Mouse (Mus musculus): Measurements from ENCODE around the gene Gjb2.
"Not testable (repeated sequence)": the region's sequence is repeated elsewhere in the genome, so short reads cannot be mapped to it uniquely, and the experiment has no call there.

Gene Gjb2

DNA sequence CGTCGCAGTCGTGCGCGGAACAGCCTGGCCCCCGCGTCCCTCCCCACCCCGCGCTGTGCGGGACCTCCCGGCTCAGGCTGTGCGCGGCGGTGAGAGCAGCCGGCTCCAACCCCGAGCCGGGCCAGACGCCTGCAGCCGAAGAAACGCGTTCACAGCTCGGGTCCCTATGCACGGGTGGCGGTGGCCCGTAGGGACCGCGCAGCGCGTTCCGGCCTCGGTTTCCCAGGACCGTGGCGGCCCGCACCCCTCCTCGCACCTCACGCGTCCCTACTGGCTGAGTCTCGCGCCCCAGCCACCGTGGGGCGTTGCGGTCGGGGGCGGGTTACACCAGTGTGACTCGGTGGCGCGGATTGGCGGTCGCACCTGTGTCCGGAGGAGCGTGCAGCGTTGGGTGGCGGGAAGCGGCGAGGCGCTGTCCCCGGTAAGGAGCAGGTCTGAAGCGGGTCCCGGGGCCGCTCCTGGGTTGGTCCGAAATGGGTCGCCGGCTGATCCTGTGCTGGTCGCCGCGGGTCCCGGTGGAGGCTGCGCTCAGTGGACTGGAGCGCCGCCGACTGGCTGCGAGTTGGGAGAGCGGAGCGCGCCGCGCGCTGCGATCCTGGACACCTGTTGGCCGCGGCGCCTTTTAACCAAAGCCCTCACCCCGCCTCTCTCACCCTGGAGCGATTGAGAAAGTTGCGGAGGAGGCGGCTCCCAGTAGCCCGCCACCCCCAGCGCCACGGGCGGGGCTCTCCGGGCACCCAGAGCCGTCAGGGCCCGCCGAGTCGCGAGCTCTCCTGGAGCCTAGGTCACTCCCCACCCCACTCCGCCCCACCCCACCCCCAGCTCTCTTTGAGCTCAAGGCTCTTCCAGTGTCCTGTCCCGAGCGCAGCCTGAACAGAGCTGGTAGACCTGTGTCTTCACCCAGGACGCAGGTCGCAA, at the start of gene Gjb2:
Gene Gjb2, minus strand, starts transcription at position 597 of the 918 bp plus-strand sequence.
- no peak for DNase-seq

DNA sequence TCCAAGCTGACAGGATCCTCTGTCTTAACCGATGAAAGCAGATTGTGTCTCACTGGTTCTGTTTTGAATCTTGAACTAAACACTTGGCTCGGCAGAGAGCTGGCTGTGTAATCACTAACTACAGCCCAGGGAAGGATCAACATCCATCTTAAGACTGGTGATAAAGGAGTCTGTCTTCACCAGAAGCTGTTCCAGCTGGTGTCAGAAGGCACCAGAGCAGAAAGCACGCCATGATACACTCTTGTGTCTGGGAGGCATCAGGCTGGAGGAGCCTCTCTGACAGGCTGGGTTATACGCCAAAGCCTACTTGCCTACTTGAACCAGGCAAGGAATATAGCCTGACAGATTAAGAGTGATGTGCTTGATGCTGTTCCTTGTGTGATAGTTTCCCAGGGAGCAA, 41.2 kb upstream of the Gjb2 start:
- no peak for DNase-seq

DNA sequence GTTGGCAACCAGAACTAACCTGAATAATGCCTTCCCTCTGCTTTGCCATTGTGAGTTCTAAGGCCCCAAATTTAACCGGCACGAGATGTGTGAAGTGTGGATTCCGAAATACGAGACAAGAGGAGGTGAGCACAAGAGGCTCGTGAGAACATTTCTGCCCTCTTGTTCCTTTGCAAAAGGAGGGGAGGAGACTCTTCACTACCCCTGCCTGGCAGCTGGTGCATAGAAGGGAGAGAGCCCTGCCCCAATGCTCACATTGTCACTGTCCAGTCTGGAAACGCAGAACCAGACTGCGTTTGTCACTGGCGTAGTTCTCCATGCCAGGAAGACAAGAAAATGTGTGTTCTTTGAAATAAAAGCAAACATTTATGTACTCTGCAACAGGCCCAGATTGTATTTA, 30.8 kb upstream of the Gjb2 start:
- DNase-seq = no peak

DNA sequence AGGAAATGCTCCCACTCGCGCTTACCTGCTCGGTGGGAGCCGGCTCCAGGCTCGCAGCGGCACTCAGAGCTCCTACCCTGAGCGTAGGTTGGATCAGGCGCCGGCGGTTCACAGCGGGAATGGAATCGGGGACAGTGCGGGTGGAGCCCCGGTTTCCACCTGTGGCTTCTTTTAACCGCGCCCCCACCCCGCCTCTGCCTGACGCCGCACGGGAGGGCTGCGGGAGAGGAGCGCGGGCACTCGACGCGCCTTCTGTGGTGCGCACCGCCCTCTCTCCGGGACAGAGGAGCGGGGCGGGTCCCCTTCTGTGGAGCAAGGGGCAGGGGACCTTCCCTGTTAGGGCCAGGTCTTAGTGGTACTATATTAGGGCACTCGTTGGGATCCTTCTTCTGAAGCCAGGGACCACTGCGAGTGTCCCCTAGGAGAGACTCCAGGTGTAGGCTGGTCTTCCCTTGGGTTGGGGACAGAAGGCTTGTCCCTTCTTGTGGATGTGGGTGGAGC, 28.7 kb upstream of the Gjb2 start, which contains the start of gene Gjb6:
Gene Gjb6, minus strand, starts transcription at position 451 of the 501 bp plus-strand sequence.
- no peak for DNase-seq

DNA sequence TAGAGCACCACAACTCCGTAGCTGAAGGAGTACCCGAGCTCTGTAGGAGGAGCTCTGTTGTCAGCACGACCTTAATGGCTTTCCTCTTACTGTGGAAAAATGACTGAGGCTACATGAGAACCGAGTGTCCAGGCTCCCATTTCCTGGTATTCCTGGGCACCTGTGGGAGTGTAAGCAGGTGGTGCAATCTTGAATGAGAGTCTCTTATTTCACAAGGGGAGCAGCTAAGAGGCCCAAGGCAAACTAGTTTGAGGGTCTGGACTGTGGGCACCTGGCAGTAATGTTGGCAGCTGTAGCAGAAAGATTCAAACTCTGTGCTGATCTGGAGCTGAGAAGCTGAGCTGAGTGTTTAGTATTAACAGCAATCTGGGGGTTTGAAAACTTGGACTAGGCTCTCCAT, 22.9 kb upstream of the Gjb2 start:
- DNase-seq = no peak

DNA sequence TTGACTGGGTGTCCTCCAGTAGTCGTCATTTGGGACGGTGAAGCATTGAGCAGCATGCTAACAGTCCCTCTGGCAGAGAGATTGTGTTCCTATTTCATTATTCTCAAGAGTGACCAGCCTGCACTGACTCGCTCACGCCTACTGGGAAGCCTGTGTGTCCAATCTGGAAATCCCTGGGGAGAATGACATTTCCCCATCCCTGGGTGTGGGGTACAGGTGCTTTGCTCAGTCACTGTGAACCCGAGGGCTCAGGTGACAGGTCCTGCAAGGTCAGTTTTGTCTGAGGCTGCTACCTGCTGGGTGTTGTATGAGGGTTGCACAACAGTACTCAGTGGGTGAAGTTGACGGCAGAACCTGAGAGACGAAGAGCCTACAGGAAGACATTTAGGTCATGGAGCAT, 17.8 kb upstream of the Gjb2 start:
- DNase-seq = no peak

DNA sequence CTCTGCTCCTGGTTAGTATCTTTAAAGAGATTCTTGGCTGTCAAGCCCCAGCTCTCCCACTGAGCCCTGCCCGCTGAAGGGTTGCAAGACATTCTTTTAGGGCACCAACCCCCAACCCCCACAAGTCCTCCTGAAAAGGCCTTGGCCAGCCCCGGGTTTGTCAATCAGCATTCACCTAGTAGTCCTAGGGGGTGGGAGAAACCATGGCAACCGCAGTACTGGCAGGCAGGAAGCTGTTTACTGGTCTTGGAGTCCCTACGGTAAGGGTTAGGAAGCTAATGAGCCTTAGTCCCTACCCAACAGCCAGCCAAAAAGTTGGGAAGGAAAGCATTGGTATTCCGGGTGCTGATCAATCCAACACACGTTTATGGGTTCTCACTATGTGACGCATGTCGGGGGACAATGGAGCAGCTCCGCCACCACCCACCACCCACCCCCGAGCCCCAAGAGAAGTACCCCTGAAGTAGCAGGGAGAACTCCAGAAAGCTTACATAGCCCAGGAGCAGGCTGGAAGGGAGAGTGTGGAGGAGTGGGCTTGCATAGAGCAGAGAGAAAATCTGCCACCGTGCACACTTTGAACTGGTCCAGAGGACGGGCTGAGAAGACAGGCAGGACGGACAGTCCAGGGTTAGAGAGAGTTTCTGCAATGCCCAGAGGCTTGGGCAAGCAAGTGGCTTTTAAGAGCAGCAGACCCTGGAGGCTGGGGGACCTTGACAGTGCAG, 11.5 kb upstream of the Gjb2 start, which contains the start of gene Gm4491:
Gene Gm4491, minus strand, starts transcription at position 61 of the 722 bp plus-strand sequence.
- peak; percentile 48 for DNase-seq

DNA sequence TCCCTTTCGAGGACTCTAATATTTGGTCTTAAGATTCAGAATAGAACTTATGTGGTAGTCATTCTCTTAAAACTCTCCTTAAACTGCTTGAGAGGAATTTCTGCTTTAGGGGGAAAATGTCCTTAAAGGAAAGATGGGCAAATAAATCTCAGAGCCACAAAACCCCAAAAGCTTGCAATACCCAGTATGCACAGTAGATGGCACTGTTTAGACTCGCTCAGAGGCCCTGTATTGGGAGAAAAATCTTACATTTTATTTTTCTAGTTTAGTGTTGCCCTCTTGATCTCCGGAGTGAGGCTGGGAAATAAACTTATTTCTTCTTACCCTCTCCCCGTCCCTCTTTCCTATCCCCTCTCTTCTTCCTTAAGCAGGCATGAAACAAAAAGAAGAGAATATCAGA, 4.7 kb upstream of the Gjb2 start:
- DNase-seq = no peak

DNA sequence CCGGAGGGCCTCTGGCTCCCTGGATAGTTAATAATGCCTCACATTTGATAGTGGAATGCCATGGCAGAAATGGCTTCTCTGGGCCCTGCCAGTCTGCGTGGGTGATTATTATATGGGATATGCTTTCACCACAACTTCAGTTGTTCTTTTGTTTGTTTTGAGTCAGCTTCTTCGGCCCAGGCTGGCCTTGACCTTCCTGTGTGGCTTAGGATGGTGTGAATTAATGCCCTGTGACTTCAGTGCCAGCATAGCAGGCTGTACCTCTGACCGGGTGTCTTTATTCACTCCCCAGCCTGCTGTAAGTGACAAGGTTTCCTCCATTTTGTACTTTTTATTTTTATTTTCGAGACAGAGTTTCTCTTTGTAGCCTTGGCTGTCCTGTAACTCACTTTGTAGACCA, 3.4 kb upstream of the Gjb2 start:
- no peak for DNase-seq

DNA sequence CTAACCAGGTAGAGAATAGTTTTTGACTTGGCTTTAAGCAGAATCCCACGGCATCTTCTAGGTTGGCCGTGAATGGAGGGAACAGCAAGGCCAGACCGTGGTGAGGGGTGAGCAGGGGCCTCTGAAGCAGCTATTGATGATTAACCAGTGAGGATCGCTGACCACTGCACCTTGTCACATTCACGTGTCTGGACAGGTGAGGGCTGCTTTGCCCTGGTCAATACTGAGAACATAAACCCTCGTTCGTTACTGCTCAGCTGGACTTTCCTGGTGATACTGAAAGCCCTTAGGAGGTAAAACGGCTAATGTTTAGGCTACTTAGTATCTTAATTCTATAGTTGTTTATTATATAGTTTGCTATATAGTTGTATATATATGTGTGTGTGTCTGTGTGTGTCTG, 2.6 kb upstream of the Gjb2 start:
- DNase-seq = no peak

DNA sequence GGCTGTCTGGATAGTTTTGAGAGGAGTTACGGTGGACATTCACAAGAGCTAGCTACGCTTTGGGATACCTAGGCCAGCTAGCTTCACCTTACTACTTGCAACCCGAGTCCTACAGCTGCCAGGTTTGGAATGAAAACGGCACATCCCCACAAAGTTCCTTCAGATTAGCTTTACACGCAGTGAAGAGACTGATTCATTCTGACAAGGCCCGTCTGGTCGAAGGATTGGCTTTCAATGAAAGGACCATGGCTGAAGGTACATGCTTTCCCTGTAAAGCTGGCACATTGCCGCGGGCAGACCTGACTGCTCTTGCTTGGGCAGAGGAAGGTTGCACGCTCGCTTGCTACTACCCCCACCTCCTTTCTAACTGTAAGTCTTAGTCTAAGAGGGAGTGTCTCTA, 1.2 kb upstream of the Gjb2 start:
- no peak for DNase-seq

DNA sequence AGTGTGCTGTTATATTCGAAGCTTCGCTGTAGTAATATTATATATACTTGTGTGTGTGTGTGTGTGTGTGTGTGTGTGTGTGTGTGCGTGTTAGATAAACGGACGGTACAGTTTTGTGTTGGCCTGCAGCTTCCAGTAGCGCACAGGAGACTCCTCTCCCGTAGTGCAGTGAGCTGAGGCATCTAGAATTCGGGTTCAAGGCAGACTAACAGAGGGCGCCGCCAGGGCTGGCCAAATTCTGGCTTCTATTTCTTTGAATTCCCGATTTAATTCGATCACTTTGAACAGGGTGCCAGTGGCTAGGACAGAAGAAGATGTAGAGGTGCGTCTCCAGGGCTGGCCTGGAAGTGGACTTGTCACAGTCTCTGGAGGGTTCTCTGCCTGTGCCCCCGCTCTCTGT, 609 bp upstream of the Gjb2 start:
- no peak for DNase-seq

DNA sequence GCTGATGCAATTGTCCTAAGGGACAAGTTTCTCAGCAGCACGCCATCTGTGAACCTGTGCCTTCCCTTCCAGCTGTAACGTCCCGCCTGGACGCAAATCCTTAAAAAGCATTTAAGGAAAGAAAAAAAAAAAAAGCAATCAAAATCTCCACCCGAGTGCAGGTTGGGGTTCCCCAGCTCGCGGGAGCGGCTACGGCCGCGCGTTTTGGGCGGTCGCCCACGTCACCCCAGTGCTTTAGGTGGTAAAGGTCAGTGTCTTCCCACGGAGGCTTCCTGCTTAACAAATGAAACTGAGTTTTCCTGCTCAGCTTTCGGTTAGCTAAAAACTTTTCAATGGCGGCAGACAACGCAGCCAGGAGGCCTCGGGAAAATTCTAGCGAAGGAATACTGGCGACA, 794 bp downstream of the Gjb2 start:
- no peak for DNase-seq

DNA sequence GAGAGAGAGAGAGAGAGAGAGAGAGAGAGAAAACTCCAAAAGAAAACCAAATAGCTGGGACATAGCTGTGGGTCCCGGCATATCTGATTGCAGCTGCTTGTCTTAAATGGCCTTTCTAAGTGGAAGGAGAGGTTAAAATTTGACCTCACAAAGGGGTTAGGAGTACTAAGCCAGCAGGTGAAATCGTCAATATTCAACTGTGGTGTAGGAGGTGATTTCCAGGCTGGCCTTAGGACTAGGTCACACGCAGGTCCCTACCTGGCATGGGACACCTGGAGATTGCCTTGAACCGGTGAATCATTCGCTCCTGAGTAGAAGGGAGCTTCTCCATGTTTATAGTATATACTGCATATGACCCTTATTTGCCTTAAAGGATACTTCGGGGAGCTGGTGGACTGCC, 1.4 kb downstream of the Gjb2 start:
- no peak for DNase-seq

DNA sequence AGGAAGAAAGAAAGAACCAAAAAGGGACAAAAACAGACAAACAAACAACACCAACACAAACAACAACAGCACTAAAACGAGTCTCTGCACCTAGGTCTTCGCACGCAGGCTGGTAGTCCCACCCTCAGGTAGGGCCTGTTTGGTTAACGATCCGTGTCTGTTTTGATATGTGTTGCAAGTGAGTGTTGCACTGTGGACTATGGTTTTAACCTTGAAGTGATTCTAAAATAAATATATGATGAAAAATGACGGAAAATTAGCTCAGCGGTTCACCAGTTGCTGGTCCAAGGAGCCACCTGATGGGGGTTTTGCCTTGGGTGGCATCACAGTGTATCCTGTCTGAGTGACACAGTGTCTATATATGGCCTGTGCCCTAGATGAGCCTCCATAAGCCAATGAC, 2.9 kb downstream of the Gjb2 start:
- no peak for DNase-seq

DNA sequence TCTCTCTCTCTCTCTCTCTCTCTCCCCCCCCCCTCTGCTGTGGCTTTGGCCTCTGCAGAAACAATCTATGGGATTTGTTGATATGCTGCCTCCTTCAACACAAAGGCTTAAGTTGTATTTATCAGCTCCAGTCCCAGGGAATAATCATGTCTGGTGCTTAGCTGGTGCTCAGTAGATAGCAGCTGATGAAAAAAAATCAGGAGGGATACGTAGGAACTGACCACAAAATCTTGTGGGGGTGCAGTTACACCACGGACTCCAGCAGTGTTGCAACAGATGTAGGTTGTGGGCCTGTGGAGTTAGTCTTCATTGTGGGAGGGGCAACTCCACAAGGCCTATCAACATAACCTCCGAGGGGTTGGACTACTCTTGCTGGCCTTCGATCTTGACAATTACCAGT, 8.6 kb downstream of the Gjb2 start:
- DNase-seq = no peak

DNA sequence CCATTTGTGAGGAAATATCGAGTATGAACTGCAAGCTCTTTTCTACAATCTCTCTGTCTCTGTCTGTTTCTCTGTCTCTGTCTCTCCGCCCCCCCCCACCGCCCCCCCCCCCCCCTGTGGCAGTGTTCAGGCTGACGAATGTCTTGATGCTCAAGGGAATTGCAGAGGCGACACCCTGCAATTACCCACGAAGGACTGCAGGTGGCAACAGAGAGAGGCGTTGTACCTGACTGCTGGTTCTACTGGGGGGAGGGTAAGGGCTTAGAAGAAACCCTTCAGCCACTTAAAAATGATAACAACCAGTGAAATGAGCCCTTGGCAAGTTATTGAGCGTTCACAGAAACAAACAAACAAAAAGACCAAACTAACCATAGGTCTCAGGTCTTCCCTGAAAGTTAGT, 11.5 kb downstream of the Gjb2 start:
- peak; percentile 7 for DNase-seq

DNA sequence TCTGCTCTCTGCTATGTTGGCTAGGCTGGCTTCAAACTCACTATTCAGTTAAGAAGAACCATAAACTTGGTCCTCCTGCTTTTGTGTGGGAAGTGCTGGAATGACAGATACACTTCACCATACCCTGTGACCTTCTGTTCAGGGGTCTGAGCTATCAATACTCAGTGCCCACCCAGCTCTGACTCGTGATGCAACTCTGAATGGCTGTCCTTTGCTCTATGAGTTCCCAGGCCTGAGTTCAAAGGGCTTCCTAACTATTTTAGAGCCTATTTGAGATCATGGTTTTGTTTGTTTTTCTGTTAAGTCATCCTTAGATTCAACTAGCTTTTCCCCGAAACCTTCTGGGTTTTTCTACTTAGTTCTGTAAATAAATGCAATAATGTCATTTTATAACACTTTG, 14.5 kb downstream of the Gjb2 start:
- no peak for DNase-seq

DNA sequence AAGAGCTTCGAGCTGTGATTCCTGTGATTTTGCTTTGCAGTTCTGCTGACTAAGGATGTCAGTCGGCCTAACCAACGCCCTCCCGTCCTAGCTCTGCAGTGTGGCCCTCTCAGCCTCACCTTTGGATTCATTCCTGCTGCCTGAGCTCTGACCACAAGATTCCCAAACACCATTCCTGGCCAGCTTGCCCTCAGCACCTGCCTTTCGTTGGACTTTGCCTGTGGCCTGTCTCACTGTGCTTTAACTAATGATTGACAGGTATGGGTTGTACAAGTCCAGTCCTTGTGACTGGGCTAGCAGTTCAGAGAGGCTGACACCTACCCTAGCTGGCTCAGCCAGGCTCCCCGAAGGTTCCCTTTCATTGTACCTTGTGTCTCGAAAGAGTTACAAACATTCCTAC, 15.4 kb downstream of the Gjb2 start:
- no peak for DNase-seq

DNA sequence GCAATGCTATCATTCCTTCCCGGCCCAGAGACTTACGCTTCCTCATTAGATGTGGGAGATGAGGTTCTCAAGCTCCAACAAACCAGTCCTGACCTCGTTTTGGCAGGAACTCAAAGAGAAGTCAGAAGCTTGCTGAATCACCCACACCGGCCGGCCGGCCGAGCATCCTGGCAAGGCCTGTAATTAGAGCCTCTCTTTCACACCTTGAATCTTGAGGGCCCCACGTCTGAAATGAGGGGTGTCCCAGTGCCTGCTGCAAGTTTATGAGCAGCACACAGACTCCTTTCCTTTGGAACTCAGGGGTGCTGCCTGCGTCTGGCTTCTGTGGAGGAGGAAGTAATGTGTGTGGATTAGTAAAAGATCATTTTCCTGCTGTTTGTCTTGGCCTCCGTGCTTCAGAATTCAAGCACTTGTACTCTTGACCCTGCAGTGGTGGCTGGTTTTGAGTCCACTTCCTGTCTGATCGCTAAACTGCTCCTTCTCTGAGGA, 20.3 kb downstream of the Gjb2 start:
- no peak for DNase-seq

DNA sequence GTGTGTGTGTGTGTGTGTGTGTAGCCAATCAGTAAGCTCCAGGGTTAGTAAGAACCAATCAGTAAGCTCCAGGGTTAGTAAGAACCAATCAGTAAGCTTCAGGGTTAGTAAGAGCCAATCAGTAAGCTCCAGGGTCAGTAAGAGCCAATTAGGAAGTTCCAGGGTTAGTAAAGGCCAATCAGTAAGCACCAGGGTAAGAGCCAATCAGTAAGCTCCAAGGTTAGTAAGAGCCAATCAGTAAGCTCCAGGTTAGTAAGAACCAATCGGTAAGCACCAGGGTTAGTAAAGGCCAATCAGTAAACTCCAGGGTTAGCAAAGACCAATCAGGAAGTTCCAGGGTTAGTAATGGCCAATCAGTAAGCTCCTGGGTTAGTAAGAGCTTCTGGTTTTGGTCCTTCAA, 21.6 kb downstream of the Gjb2 start:
- DNase-seq = no peak

DNA sequence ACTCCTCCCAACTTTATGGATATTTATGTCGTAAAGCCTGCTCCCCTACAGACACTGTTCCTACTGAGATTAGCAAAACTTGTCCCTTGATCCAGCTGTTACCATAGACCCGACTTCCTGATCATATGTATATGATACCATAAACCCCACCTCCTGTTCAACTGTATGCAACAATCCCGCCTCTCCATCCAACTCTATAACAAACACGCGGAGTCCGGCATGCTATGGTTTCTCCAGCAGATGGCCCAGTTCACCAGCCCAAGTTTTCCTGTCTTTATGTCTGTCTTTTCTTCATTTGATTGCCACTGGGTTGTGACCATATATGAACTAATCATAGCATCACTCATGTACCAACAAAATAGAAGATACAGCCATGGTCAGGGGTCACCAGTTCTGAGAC, 29.0 kb downstream of the Gjb2 start:
- DNase-seq = no peak

DNA sequence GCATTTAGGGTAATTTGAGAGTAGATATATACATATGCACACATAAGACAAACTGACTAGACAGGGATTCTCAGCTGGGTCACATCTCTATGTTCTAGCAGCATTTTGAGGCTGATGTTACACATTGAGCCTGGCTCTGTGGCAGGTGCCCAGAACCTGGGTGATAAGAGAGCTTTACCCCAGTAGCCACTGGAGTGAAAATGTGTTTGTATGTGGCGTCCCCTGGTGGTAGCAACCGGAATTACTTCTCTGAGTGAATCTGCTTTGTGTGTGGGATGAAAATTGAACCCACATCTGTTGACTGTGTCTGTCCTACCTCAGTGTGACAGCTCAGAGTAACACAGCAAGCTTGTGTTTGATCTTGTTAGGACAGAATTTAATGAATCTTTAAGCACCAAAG, 34.6 kb downstream of the Gjb2 start:
- DNase-seq = not testable (repeated sequence)

DNA sequence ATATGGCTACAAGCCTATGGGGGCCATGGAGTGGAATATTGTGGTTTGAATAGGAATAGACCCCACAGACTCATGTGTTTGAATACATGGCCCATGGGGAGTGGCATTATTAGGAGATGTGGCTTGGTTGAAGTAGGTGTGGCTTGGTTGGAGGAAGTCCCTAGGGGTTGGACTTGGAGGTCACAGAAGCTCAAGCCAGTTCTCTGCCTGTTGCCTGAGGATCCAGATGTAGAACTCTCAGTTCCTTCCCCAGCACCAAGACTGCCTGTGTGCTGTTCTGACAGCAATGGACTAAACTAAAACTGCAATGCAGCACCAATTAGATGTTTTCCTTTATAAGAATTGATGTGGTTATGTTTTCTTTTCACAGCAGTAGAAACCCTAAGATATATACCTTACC, 38.4 kb downstream of the Gjb2 start:
- no peak for DNase-seq
